Mouse (Mus musculus): Measurements from ENCODE around the gene Olfm2. TPM values are rescaled to one million over a fixed set of nuclear protein-coding genes. Genes with fewer than 3 reads are reported as not detected.

The Olfm2 gene
- polyA plus RNA-seq, 1 experiment from 2014 or later, result 4.1 TPM

- Histone ChIP-seq H3K9me3 (ENCODE audit: control insufficient read depth) (no peaks in the 10 kb centered on the region), H3K4me2 (replicated peaks; ENCODE audit: low read depth) (no peak overlapping the region), H3K36me3 (ENCODE audit: control insufficient read depth, insufficient read depth) (no peaks in the 10 kb centered on the region), H3K27ac (ENCODE audit: low read depth, low read length) (no peak overlapping the region), H3K4me3 (ENCODE audit: low read depth, low read length) (no peak overlapping the region), H3K4me1 (replicated peaks; ENCODE audit: control insufficient read depth, insufficient read depth, low read length) (no peaks in the 10 kb centered on the region), H3K9ac (ENCODE audit: low read depth, low read length) (no peak overlapping the region), H3K27me3 (replicated peaks; ENCODE audit: control insufficient read depth, insufficient read depth, low read length) (no peaks in the 10 kb centered on the region)
- no peak for ATAC-seq
- WGBS, result 72% methylated on average over 3 of the region's 3 CpGs
- TF ChIP-seq CTCF (IDR thresholded peaks at IDR 0.05; ENCODE audit: low read depth), result no peak
Observed at GRCm38 (mm10) chr9:20781286-20781685, 35.1 kb upstream of the Olfm2 start.

DNA sequence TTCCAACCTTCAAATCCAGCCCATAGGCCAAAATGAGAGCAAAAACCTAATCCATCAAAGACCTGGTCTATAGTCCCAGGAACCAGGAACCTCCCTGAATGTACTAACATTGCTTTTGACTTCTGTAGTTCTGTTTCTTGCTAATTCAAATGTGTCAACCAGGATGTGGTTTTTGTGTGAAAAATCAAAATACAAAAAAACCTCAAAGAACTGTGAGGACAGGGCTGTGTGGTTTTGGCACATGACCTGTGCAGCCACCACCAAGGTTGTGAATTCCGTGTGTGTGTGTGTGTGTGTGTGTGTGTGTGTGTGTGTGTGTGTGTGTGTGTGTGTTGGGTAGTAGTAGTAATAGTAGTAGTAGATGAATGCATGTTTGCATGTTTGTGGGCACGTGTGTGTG is 19.1 kb upstream of the Olfm2 start:
- Histone ChIP-seq H3K27me3 (replicated peaks; ENCODE audit: control insufficient read depth, insufficient read depth, low read length) (no peaks in the 10 kb centered on the region), H3K36me3 (ENCODE audit: control insufficient read depth, insufficient read depth) (no peaks in the 10 kb centered on the region), H3K4me3 (ENCODE audit: low read depth, low read length) (no peak overlapping the region), H3K4me2 (replicated peaks; ENCODE audit: low read depth) (no peak overlapping the region), H3K27ac (ENCODE audit: low read depth, low read length) (no peak overlapping the region), H3K9me3 (ENCODE audit: control insufficient read depth) (no peaks in the 10 kb centered on the region), H3K4me1 (replicated peaks; ENCODE audit: control insufficient read depth, insufficient read depth, low read length) (no peaks in the 10 kb centered on the region), H3K9ac (ENCODE audit: low read depth, low read length) (no peak overlapping the region)
- WGBS, result 71% methylated on average over 2 of the region's 2 CpGs
- ATAC-seq, result no peak
- no peak for TF ChIP-seq CTCF (IDR thresholded peaks at IDR 0.05; ENCODE audit: low read depth)

DNA sequence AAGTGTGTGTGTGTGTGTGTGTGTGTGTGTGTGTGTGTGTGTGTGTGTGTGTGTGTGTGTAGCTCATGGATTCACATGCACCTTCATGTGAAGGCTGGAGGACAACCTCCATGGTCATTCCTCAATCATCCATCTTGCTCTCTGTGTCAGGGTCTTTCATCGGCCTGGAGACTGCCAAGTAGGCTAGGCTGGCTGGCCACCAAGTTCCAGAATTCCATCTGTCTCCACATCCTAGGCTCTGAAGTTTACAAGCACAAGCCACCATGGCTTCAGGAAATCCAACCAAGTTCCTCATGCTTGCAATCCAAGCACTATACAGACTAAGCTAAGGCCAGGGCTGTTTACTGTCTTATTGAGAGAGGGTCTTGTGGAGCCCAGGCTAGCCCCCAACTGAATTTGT is 16.9 kb upstream of the Olfm2 start:
- Histone ChIP-seq H3K36me3 (ENCODE audit: control insufficient read depth, insufficient read depth) (no peaks in the 10 kb centered on the region), H3K9me3 (ENCODE audit: control insufficient read depth) (no peaks in the 10 kb centered on the region), H3K9ac (ENCODE audit: low read depth, low read length) (no peak overlapping the region), H3K4me2 (replicated peaks; ENCODE audit: low read depth) (no peak overlapping the region), H3K4me1 (replicated peaks; ENCODE audit: control insufficient read depth, insufficient read depth, low read length) (no peaks in the 10 kb centered on the region), H3K27me3 (replicated peaks; ENCODE audit: control insufficient read depth, insufficient read depth, low read length) (no peaks in the 10 kb centered on the region), H3K4me3 (ENCODE audit: low read depth, low read length) (no peak overlapping the region), H3K27ac (ENCODE audit: low read depth, low read length) (no peak overlapping the region)
- WGBS, result 79% methylated on average over 1 of the region's 1 CpGs
- no peak for TF ChIP-seq CTCF (IDR thresholded peaks at IDR 0.05; ENCODE audit: low read depth)
- no peak for ATAC-seq

DNA sequence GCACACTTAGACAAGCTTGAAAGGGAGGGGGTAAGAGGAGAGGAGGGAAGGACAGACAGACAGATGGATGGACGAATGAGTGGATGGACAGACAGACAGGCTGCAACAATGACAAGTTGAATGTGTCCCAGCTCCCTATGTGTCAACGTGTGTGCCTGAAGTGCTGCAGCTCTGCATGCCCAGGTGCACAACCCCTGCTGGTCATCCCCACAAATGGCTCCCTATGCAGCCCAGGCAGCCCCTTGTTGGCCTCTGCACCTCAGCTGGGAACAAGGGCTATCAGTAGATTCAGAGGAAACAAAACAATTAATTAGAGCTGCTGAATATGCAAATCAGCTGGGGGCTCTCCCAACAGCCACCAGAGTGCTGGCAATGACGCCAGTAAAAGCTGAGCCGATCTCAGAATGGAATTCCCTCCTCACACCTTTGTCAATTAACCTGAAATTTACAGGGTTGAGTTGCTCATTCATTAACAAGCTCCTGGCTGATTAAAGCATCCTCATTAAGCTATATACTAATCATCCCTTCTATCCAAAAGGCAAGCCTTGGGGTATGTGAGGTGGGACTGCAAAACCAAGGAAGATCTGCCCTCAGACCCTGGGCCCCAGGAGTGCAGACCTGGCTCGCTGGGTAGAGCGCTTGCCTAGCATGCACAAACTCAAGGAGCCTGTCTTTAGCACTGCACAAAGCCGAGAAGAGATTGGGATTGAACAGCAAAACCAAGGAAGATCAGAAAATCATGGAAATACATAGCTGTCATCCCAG is 16.2 kb upstream of the Olfm2 start:
- ATAC-seq, result no peak
- WGBS, result 43% methylated on average over 7 of the region's 7 CpGs

DNA sequence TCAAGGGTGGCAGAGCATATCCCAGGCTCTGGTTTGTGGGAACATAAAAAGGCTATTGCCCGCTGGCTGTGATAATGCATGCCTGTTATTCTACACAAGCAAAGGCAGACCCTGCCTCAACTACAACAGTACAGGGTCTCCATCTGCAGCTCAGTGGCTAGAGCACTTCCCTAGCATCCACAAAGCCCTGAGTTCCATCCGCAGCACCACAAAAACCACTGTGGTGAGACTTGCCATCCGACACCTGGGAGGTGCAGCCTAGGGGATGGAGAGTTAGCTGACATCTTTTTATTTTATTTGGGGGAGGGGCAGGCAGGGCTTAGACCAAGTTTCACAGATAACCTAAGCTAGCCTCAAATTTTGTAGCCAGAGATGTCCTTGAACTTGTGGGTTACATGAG is 15.2 kb upstream of the Olfm2 start:
- no peaks in the 10 kb centered on the region for H3K27me3 ChIP-seq (replicated peaks; ENCODE audit: control insufficient read depth, insufficient read depth, low read length)
- H3K27ac ChIP-seq (ENCODE audit: low read depth, low read length), result no peak overlapping the region
- H3K36me3 ChIP-seq (ENCODE audit: control insufficient read depth, insufficient read depth), result no peaks in the 10 kb centered on the region
- TF ChIP-seq CTCF (IDR thresholded peaks at IDR 0.05; ENCODE audit: low read depth), result no peak
- no peaks in the 10 kb centered on the region for H3K4me1 ChIP-seq (replicated peaks; ENCODE audit: control insufficient read depth, insufficient read depth, low read length)
- no peak overlapping the region for H3K4me3 ChIP-seq (ENCODE audit: low read depth, low read length)
- H3K4me2 ChIP-seq (replicated peaks; ENCODE audit: low read depth), result no peak overlapping the region
- H3K9me3 ChIP-seq (ENCODE audit: control insufficient read depth), result no peaks in the 10 kb centered on the region
- ATAC-seq, result no peak
- no peak overlapping the region for H3K9ac ChIP-seq (ENCODE audit: low read depth, low read length)
- 64% methylated on average over 3 of the region's 3 CpGs for WGBS

More for the DNA sequence above, 16.2 kb upstream of the Olfm2 start:
- TF ChIP-seq CTCF (IDR thresholded peaks at IDR 0.05; ENCODE audit: low read depth), result no peak
- no peaks in the 10 kb centered on the region for H3K36me3 ChIP-seq (ENCODE audit: control insufficient read depth, insufficient read depth)
- H3K27ac ChIP-seq (ENCODE audit: low read depth, low read length), result no peak overlapping the region
- no peak overlapping the region for H3K9ac ChIP-seq (ENCODE audit: low read depth, low read length)
- H3K4me2 ChIP-seq (replicated peaks; ENCODE audit: low read depth), result no peak overlapping the region
- no peaks in the 10 kb centered on the region for H3K4me1 ChIP-seq (replicated peaks; ENCODE audit: control insufficient read depth, insufficient read depth, low read length)
- H3K27me3 ChIP-seq (replicated peaks; ENCODE audit: control insufficient read depth, insufficient read depth, low read length), result no peaks in the 10 kb centered on the region
- no peak overlapping the region for H3K4me3 ChIP-seq (ENCODE audit: low read depth, low read length)
- no peaks in the 10 kb centered on the region for H3K9me3 ChIP-seq (ENCODE audit: control insufficient read depth)

- Histone ChIP-seq H3K36me3 (ENCODE audit: control insufficient read depth, insufficient read depth) (no peaks in the 10 kb centered on the region), H3K9me3 (ENCODE audit: control insufficient read depth) (no peaks in the 10 kb centered on the region), H3K9ac (ENCODE audit: low read depth, low read length) (no peak overlapping the region), H3K27ac (ENCODE audit: low read depth, low read length) (no peak overlapping the region), H3K4me2 (replicated peaks; ENCODE audit: low read depth) (no peak overlapping the region), H3K4me1 (replicated peaks; ENCODE audit: control insufficient read depth, insufficient read depth, low read length) (no peaks in the 10 kb centered on the region), H3K27me3 (replicated peaks; ENCODE audit: control insufficient read depth, insufficient read depth, low read length) (no peaks in the 10 kb centered on the region), H3K4me3 (ENCODE audit: low read depth, low read length) (no peak overlapping the region)
- WGBS, result 54% methylated on average over 12 of the region's 12 CpGs
- no peak for TF ChIP-seq CTCF (IDR thresholded peaks at IDR 0.05; ENCODE audit: low read depth)
- no peak for ATAC-seq
Observed at GRCm38 (mm10) chr9:20760813-20761212, 14.7 kb upstream of the Olfm2 start.

Data from intestine, postnatal 0 days (tissue).